Mouse (Mus musculus) Patski (cell line): ENCODE measurements at regions not wholly inside any gene's neighbourhood (a gene's known extent, or its start where the extent isn't known, plus 50 kb on each side); places are given as distances from the start of the nearest gene placed in this dataset.
A peak's percentile ranks its signal among the peaks of the same experiment; 100 is the strongest.

Experiments
- ATAC-seq: fragments of 100-300 bp; one replicate; pipeline ENCODE4 v1.8.0; 2021
- CTCF ChIA-PET: fragments of 350-600 bp; sonication (Branson Sonifier 250); formaldehyde crosslinking; loops from one replicate; lab custom pipeline; 2022; ENCODE audit warnings: inconsistent platforms; lab: Charles Lee
- POLR2A ChIA-PET: fragments of 350-600 bp; sonication (Branson Sonifier 250); formaldehyde crosslinking; loops from one replicate; lab custom pipeline; 2022; ENCODE audit warnings: antibody characterized with exemption, inconsistent platforms; lab: Charles Lee
- DNase-seq: peaks from one replicate; pipeline ENCODE4 v3.0.0-alpha.2; 2011; ENCODE audit warnings: low read depth, low spot score
- H3K27me3 ChIP-seq: fragments of 371-371 bp; one replicate; pipeline ENCODE4 v1.5.1; 2021
- CTCF ChIP-seq: fragments of 100-300 bp; IDR thresholded peaks from one replicate; pipeline ENCODE4 v1.5.1; 2021
- in situ Hi-C: fragments of 300-500 bp; cut with MboI; formaldehyde crosslinking; loops from 3 replicates; pipeline ENCODE4 v1.11.1; 2018; ENCODE audit warnings: low pct_unique_long_range_greater_than_20kb, mixed read lengths

DNA sequence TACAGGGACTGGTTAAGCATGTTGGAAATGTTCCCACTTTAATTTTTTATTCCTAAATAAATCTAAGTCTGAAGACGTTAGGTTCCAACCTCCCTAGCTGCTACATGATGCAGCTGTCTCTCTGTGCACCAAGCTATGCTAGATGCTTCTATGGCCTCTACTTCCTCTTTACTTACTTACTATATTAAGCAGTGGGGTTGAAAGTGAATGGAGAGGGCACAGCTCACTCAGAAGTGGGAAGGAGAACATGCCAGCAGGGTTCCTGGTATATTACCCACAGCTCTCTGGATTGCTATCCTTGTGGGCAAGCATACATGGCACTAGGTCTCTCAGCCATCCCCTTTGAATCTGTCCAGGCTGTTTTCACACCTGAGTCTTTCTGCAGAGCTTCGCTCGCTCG lies 61.4 kb upstream of the Nabp1 start:
- ChIA-PET POLR2A (interaction anchor here (0.7 kb wide), 1 partner anchor 171 kb away, joined by 3 read pairs; no protein-coding TSS in a partner anchor), CTCF (interaction anchor here (1.7 to 1.8 kb wide), 2 partner anchors 10 to 11 kb away, joined by 4 to 7 read pairs; no protein-coding TSS in a partner anchor)
- H3K27me3 ChIP-seq: no peaks in the 10 kb centered on the region
- TF ChIP-seq CTCF: no peak
- in situ Hi-C loops: no loop called here
- ATAC-seq (no peak), DNase-seq (no peak)

DNA sequence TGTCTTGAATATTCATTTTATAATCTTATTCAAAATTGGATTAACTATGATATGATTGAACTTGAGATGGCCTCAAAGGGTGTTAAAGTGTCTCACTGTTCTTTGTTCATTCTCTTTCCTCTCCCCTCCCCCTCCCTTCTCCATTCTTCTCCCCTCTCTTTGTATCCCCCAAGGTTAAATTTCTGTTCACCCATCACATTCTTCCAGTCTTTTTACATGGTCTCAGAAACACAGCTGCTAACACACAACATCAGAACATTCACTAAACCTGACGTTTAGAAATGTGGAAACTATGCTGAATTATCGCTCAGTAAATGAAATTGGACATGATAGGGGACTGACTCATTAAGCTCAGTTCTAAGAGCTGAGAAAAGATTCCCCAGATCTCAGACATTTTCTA lies 60.6 kb upstream of the Nabp1 start:
- no peak for DNase-seq
- CTCF ChIA-PET: interaction anchor here (1.7 kb wide), 1 partner anchor 10 kb away, joined by 7 read pairs; no protein-coding TSS in a partner anchor
- no peak for ATAC-seq
- in situ Hi-C loops: no loop called here
- no peaks in the 10 kb centered on the region for H3K27me3 ChIP-seq
- TF ChIP-seq CTCF: no peak
- POLR2A ChIA-PET: interaction anchor here (0.7 kb wide), 1 partner anchor 53 kb away, joined by 5 read pairs; no protein-coding TSS in a partner anchor

DNA sequence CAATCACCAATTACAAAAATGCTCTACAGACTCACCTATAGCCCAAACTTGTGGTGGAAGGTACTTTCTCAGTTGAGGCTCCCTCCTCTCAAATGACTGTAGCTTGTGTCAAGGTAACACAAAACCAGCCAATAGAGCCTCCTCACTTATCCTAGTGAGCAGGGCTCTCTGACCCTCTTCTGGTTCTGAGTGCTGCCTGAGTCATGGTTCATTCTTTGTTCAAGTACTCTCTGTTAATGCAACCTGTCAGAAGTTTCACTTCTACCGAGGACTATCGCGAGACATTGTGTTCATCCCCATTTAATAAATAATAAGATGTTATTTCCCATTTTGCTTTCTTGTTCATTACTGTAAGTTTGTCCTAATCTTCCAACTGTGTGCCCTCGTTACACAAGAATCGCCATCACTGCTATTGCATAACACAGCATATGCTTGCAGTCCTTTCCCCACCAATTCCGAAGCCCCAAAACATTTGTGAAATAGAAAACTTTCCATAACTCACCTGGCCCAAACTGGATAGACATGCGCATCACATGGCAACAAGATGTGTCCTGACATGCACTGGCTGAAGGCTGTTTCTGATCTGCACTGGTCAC lies 59.6 kb upstream of the Nabp1 start:
- no peaks in the 10 kb centered on the region for H3K27me3 ChIP-seq
- ChIA-PET POLR2A (no interaction called here), CTCF (no interaction called here)
- no peak for ATAC-seq
- no peak for DNase-seq
- no peak for TF ChIP-seq CTCF
- in situ Hi-C loops: no loop called here

DNA sequence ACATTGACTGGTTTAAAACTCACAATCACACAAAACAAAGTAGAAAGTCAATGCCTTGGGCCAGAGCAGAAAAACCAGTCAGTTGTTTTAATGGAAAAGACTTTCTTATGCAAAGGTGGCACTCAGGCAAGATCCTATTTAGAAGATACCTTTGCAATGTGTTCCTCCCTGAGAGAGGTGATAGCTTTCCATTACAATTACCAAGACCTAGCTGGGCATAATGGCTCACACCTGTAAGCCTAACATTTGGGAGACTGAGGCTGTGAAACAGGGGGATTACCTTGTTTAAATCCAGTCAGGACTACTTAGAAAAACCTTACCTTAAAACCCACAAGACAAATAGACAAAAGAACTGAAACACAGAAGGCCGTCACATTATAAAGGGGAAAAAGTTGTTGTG lies 57.9 kb upstream of the Nabp1 start:
- H3K27me3 ChIP-seq: no peaks in the 10 kb centered on the region
- POLR2A ChIA-PET: no interaction called here
- in situ Hi-C loops: no loop called here
- ATAC-seq: no peak
- CTCF ChIA-PET: no interaction called here
- no peak for DNase-seq
- TF ChIP-seq CTCF: no peak

DNA sequence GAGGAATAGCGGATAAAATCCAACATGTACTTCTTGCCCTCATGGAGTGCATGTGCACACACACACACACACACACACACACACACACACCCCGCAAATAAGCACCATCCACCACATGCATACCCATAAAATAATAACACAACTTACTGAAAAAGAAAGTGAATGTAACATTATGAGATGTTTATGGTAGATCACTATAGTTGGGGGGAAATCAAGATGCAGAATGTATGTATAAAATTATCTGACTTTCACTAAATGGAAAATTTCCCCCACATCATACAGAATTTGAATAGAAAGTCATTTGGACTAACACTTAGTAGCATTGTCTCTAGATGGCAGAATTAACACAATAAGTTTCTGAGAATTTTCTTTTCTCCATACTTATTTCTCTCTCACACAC lies 57.2 kb upstream of the Nabp1 start:
- in situ Hi-C loops: no loop called here
- ChIA-PET CTCF (no interaction called here), POLR2A (no interaction called here)
- ATAC-seq (no peak), DNase-seq (no peak)
- TF ChIP-seq CTCF: no peak
- H3K27me3 ChIP-seq: no peaks in the 10 kb centered on the region

DNA sequence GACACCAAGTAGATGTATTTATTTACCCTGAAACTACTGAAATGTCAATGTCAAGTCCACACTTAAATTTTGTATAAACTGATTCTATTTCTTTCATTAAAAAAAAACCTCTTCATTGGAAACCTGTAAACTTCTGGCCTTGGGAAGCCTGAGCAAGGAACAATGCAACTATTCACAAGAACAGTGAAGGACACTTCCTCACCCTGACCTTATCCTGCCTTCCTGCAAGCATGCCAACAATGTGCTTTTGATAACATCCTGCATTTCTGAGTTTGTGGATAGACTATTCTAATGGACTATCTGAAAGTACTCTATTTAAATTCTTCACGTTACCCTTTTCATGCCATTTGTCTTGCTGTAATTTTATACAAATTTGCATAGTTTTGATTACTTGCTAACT lies 53.1 kb upstream of the Nabp1 start:
- no peak for TF ChIP-seq CTCF
- ChIA-PET POLR2A (no interaction called here), CTCF (no interaction called here)
- DNase-seq: no peak
- no peak for ATAC-seq
- in situ Hi-C loops: no loop called here
- no peaks in the 10 kb centered on the region for H3K27me3 ChIP-seq

DNA sequence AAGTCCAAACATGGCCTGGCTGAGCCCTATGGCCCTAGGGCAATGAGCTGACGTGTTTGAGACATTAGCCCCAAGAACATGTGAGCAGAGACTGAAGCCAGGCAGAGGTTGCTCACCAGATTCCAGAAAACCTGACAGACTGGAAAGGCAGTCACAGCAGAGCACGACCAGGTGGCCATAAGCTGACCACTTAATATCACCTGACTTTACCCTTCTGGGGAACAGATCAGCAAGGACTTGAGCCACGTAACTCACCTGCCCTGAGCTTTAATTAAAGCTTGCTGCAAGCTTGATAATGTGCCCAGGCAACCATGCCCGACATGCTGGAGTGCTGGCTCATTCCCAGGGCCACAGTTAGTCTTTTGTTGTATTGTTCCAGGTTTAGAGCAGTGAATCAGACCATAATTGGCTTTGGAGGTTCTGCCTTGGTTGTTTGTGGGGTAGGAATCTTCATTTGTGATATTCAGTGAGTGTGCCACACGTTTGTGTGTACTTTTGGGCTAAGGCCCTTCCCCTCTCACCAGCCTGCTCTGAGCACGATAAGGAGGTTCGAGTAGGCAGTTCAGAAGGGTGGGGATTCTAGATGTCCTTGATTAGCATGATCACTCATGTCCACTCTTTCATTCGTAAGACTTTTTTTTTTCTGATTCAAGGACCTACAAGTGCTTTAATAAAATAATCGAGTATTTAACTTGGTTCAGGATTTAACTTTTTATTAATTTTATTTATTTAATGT lies 52.1 kb upstream of the Nabp1 start:
- ATAC-seq (peak; percentile 75), DNase-seq (peak; percentile 57)
- no peak for TF ChIP-seq CTCF
- CTCF ChIA-PET: interaction anchor here (3.0 kb wide), 1 partner anchor 17 kb away, joined by 10 read pairs; no protein-coding TSS in a partner anchor
- no peaks in the 10 kb centered on the region for H3K27me3 ChIP-seq
- in situ Hi-C loops: no loop called here
- POLR2A ChIA-PET: no interaction called here

DNA sequence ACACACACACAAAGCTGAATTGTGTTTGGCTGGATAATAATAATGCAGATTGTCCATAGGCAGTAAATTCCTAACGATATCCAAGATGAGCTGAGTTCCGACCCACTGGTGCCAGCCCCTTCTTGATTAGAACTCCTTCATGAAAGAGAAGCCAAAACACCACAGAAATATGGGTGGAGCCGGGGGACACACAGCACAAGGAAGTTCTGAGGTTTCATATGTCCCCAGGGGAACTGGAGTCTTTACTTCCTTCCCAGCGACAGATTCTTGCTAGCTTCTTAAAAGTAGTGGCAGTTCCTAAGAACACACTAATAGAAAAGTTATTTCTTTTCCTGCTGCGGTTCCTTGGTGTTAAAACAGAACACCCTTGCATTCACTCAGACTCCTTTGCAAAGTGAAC lies 51.4 kb upstream of the Nabp1 start:
- ATAC-seq: no peak
- CTCF ChIA-PET: interaction anchor here (3.0 kb wide), 1 partner anchor 16 kb away, joined by 10 read pairs; no protein-coding TSS in a partner anchor
- in situ Hi-C loops: no loop called here
- DNase-seq: no peak
- TF ChIP-seq CTCF: no peak
- H3K27me3 ChIP-seq: no peaks in the 10 kb centered on the region
- POLR2A ChIA-PET: no interaction called here

DNA sequence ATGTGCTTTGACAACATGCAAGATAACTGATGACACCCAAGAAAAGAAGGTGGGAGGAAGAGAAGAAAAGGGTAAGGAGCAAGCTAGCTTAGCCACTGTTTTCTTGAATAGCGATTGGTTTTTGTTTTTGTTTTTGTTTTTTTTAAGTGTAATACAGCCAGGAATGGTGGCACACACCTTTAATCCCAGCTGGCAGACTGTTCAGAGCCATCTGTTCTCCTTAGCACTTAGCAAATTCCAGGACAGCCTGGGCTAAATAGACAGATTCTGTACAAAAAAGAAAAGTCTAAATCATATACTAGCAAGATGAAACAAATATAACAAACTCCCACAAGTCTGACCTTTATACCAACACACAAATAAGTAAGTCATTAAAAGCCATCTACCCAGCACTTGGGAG lies 50.4 kb upstream of the Nabp1 start:
- no peaks in the 10 kb centered on the region for H3K27me3 ChIP-seq
- DNase-seq (no peak), ATAC-seq (no peak)
- POLR2A ChIA-PET: no interaction called here
- in situ Hi-C loops: no loop called here
- no peak for TF ChIP-seq CTCF
- CTCF ChIA-PET: interaction anchor here (3.0 kb wide), 1 partner anchor 15 kb away, joined by 10 read pairs; no protein-coding TSS in a partner anchor
